Mouse (Mus musculus) brain, embryonic 18.5 days (tissue): Measurements from ENCODE around the gene Ccdc117.
"Not testable (repeated sequence)": the region's sequence is repeated elsewhere in the genome, so short reads cannot be mapped to it uniquely, and the experiment has no call there.

ENCODE experiments used
- DNase-seq: peaks from one replicate; pipeline ENCODE4 v3.0.0-alpha.2; 2012; ENCODE audit warnings: low read depth, low spot score

Ccdc117 gene

GRCm38 (mm10) chr11:5530717-5531116, 11.3 kb downstream of the Ccdc117 start:
- DNase-seq = no peak

- DNase-seq = no peak
Observed at GRCm38 (mm10) chr11:5530172-5530571, 11.8 kb downstream of the Ccdc117 start.

GRCm38 (mm10) chr11:5528841-5529240, 13.1 kb downstream of the Ccdc117 start:
- no peak for DNase-seq

- no peak for DNase-seq
Observed at GRCm38 (mm10) chr11:5527865-5528523, 14.0 kb downstream of the Ccdc117 start.

- no peak for DNase-seq
Observed at GRCm38 (mm10) chr11:5526573-5527439, 15.2 kb downstream of the Ccdc117 start.

GRCm38 (mm10) chr11:5525418-5525817, 16.6 kb downstream of the Ccdc117 start:
- DNase-seq = no peak

GRCm38 (mm10) chr11:5522798-5523415, 19.1 kb downstream of the Ccdc117 start:
- no peak for DNase-seq

GRCm38 (mm10) chr11:5521516-5522291, 20.3 kb downstream of the Ccdc117 start:
- DNase-seq = no peak

GRCm38 (mm10) chr11:5521266-5521515, 20.8 kb downstream of the Ccdc117 start:
- DNase-seq = no peak

GRCm38 (mm10) chr11:5520412-5521265, 21.3 kb downstream of the Ccdc117 start, which contains the start of gene Xbp1:
Gene Xbp1, plus strand, starts transcription at chr11:5520659.
- DNase-seq = peak; percentile 86

GRCm38 (mm10) chr11:5519681-5520080, 22.3 kb downstream of the Ccdc117 start:
- DNase-seq = no peak

GRCm38 (mm10) chr11:5517346-5517745, 24.6 kb downstream of the Ccdc117 start:
- no peak for DNase-seq

GRCm38 (mm10) chr11:5516617-5517016, 25.4 kb downstream of the Ccdc117 start:
- no peak for DNase-seq

GRCm38 (mm10) chr11:5516151-5516550, 25.8 kb downstream of the Ccdc117 start:
- DNase-seq = no peak

- DNase-seq = no peak
Observed at GRCm38 (mm10) chr11:5515655-5516054, 26.3 kb downstream of the Ccdc117 start.

GRCm38 (mm10) chr11:5515196-5515595, 26.8 kb downstream of the Ccdc117 start:
- DNase-seq = no peak

GRCm38 (mm10) chr11:5514091-5514490, 27.9 kb downstream of the Ccdc117 start:
- no peak for DNase-seq

- no peak for DNase-seq
Observed at GRCm38 (mm10) chr11:5512961-5513360, 29.0 kb downstream of the Ccdc117 start.

- no peak for DNase-seq
Observed at GRCm38 (mm10) chr11:5512099-5512725, 29.8 kb downstream of the Ccdc117 start.

- DNase-seq = not testable (repeated sequence)
Observed at GRCm38 (mm10) chr11:5510686-5511085, 31.3 kb downstream of the Ccdc117 start.

- DNase-seq = no peak
Observed at GRCm38 (mm10) chr11:5510099-5510391, 31.9 kb downstream of the Ccdc117 start.
